Mouse (Mus musculus): ENCODE measurements around the gene S100a6.

GRCm38 (mm10) chr3:90603623-90604022, 9.1 kb upstream of the S100a6 start, which contains the start of gene S100a4:
- TF ChIP-seq CTCF (conservative IDR thresholded peaks at IDR 0.05; ENCODE audit: low read length) (no peak), NANOG (IDR thresholded peaks at IDR 0.05; ENCODE audit: borderline replicate concordance, low read length) (no peak)
